Mouse (Mus musculus) bone marrow macrophage, adult 2 months (primary cell): ENCODE results near the gene Ska2.

Experiments used
- CTCF ChIP-seq: IDR thresholded peaks from 2 replicates; pipeline ENCODE4 v1.5.1; 2012; ENCODE audit warnings: low read depth, mild to moderate bottlenecking, low read length, moderate library complexity
- POLR2A ChIP-seq: IDR thresholded peaks from 2 replicates; pipeline ENCODE4 v1.6.1; 2012; ENCODE audit warnings: mild to moderate bottlenecking, low read depth, low read length, borderline replicate concordance

GRCm38 (mm10) chr11:87126281-87126823, 17.3 kb downstream of the Ska2 start:
- TF ChIP-seq CTCF (no peak), POLR2A (no peak)
